Mouse (Mus musculus) skeletal muscle tissue, adult 2 months (tissue): ENCODE measurements around the gene Gstm6.
"Not testable (repeated sequence)": the region's sequence is repeated elsewhere in the genome, so short reads cannot be mapped to it uniquely, and the experiment has no call there.

Source experiments
- DNase-seq: peaks from one replicate; pipeline ENCODE4 v3.0.0-alpha.2; 2012; ENCODE audit warnings: low read depth, low spot score

The Gstm6 gene

DNA sequence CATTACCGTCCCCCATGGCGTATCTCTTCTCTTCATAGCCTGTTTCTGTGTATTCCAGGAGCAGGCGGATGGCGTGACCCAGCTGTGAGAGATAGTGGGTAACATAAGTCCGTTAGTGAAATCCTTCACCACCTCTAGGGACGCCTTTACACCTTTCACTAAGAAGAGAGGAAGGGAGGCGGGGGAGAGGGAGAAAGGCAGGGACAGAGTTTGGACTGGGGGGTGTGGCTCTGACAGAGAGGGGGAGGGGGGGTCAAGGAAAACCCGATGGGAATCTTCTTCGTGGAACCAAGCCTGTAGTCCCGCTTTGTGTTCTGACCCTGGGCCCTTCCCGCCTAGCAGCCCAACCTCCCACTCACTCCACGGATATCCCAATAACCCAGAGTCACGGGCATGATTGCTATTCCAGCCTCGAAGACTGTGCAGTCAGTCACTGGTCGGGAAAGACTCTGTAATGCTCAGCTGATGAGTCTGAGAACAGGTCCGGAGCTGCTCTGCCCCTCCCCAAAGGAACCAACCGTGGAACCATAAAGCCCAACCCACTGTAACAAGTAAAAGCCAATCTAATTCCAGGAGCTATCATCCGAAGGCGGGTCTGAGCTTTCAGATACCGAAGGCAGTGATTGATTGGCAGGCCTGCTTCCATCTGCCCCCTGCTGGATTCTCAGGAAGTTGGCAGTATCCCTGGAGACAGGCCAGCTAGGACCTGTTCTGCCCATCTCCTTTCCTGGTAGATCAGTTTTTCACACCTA lies at the start of gene Gstm6:
Gene Gstm6, minus strand, starts transcription at position 511 of the 752 bp plus-strand sequence.
- no peak for DNase-seq

DNA sequence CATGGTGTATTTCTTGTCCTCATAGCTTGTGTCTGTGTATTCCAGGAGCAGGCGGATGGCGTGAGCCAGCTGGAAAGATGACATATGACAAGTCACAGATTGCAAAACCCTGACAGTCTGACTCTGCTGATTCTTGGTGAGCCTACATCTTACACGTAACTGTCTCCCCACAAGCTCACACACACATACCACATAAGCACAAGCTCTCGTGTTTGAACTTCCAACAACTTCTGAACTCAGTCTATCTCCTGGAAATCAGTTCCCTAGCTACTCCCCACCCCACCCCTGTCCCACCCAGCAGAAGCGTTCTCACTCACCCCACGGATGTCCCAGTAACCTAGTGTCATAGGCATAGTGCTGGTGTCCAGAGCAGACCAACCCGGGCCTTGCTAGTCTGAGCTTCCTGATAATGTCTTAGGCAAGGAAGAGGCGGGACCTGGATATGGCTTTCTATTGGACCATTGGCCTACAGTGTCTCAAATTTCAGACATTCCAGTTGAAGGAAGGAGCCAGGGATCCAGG lies 42.6 kb upstream of the Gstm6 start, which contains the start of gene Gstm2:
Gene Gstm2, minus strand, starts transcription at position 413 of the 522 bp plus-strand sequence.
- peak; percentile 72 for DNase-seq

DNA sequence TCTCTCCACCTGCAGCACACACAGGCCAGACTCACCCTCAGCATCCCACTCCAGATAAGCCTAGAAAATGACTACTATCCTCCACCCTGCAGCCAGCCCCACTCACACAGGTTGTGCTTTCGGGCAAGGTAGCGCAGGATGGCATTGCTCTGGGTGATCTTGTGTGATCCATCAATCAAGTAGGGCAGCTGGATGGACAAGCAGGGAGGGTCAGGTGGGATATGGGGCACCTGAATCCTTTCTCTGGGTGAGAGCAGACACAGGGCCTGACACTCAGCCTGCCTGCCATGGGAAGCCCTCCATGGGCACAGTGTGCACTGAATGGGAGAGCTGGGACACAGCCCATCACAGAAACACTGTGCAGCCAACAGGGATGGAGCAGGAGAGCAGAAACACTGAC lies 41.6 kb upstream of the Gstm6 start:
- not testable (repeated sequence) for DNase-seq

DNA sequence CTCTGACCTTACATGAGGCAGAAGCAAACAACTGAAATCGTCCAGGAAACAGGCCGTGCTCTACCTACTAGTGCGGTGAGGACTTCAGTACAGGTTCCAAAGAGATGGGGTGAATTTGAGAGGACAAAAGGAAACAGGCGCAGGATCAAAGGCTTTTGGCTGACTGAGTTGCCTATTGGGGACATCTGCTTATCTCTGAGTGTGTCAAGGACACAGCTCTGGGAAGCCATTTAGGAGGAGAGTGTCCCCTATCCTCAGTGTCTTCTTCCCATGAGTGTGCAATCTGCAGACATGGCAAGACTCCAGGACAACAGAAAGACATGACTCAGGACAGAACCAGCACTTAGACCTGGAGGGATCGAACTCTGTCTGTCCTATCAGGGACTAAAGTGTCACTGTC lies 40.9 kb upstream of the Gstm6 start:
- DNase-seq = no peak

DNA sequence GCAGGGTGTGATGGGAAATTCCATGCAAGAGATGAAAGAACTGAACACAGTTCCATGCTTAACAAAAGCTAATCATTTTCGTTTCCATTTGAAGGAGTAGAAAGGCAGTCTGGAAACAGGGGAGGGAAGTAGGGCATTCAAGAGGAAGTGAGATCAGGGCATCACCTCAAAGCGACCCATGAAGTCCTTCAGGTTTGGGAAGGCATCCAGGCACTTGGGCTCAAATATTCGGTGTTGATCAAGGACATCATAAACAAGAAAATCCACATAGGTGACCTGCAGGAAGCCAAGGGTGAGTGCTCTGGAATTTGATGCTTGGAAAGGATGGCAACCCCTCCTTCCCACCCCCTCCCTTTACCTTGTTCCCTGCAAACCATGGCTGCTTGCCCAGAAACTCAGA lies 40.2 kb upstream of the Gstm6 start:
- DNase-seq = no peak

DNA sequence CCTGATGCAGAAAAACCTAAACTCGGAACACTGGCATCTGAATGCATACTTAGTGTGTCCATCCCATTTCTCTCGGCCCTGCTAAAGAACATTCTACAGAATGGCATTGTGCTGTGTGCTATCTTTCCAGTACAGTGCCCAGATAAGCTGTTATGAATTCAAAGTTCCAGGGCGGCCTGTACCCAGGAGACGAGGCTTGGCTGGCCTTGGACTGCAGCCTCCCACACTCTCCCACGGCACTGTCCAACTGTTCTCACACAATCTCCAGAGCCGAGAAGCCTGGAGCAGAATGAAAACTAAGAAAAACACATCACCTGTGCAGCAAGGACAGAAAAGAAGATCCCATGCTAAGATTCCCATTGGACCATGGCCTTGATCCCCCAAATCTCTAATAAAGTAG lies 39.2 kb upstream of the Gstm6 start:
- DNase-seq = no peak

DNA sequence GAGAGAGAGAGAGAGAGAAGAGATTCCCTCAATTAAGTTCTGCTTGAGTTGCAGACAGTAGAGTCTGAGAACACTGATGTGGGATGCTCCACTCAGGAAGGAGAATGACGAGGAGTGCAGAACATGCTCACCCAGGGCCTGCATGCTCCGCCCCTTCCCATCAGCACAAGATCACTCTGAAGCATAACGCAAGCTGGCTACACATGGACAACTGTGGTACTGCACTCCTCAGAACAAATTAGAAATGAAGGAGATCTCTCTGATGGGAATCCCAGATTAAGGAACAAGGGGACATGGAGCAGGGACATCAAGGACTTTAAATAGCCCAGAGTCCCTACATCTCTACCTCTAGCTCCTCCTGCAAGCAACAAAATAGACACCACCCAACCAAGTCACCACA lies 37.7 kb upstream of the Gstm6 start:
- DNase-seq = no peak

DNA sequence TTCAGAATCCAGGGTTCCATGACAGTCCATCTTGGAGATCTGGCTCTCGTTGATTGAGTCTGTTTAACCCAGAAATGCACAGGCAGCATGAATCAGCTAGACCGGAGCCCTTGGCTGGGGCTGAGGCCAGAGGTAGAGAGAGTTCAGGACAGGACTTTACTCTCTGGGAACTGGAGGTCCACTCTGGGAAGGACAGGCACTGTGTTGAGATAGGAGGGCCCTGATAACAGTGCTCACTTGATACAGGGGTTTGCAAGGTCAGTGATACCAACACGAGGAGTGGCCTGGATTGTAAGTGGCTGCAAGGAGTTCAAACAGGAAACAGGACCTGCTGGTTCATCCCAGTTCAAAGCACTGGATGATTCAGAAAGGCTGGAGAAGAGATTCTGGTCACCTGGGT lies 34.1 kb upstream of the Gstm6 start:
- DNase-seq = no peak

DNA sequence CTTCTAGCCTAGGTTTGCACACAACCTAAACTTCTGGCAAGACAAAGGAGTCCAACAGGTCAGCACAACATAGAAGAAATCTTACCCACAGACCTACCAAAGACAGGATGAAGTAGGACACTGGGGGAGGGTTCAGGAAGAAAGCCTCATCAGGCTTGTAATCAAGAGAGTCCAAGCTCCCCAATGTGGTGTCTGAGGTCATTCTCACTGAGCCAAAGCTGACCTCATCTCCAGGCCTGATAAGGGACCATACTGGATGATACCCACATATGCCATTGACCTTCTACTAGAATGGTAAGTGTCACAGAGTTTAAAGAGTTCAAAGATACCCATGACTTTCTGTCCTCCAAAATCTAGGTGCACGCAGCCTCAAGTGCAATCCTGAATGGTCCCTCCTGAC lies 30.7 kb upstream of the Gstm6 start:
- DNase-seq = no peak

DNA sequence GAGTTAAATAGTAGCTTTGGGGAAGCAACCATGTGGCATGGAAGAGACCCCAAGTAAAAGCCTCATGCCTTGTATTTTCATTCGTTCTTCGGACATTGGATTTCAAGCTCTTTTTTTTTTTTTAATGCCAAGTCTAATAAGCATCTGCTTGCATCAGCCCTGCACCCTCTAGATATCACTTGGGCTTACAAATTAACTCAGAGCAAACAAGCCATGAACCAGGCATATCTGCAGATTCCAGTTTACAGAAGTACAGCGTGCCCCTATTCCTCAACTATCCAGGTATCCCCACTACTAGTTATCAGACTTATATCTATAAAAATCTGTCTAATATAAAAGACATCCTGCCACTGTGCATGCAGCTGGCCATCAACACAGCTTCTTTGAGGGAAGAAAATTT lies 28.5 kb upstream of the Gstm6 start:
- no peak for DNase-seq

DNA sequence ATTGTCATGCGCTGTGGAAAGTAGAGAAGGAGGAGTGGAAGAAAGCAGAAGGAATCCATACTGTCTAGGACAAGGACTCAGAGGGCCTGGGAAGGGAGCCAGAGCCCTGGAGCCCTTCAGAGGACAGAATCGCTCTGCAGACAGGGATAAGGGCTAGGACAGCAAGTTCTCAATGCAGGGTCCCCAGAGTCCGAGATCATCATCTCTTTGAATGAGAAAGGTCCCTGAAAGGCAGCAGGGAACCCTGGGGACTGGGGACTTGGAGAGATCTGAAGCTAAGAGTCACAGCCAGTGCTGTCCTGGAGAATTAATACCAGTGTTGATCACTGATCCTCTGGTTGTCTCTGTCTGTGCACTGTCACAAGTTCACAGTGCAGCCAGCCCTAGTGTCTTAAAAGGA lies 27.6 kb upstream of the Gstm6 start:
- DNase-seq = not testable (repeated sequence)

DNA sequence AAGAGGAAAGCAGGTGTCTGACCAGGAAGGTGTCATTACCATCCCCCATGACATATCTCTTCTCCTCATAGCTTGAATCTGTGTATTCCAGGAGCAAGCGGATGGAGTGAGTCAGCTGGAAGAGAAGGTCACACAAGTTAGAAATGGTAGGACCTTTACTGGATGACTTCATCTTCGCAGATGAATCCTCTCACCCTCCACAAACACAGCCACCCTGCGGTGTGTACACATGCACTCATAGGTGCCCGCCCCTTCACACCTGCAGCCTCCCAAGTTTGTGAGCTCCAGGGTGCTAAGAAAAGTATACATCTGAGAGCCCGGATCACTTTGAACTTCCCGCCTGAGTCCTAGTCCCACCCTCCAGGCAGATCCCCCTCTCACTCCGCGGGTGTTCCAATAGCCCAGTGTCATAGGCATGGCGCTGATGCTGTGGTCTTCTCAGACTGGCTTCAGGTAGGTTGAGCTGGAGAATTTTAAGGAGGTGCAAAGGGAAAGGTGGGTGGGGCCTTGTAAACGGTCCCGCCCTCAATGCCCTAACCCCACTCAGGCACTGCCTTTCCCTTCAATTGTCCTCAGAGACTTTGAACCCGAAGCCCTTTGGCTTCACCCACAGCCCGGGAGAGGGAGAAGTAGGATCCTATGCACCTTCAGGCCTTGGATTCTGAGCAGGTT lies 25.3 kb upstream of the Gstm6 start, which contains the start of gene Gstm3:
Gene Gstm3, minus strand, starts transcription at position 560 of the 672 bp plus-strand sequence.
- DNase-seq = no peak

DNA sequence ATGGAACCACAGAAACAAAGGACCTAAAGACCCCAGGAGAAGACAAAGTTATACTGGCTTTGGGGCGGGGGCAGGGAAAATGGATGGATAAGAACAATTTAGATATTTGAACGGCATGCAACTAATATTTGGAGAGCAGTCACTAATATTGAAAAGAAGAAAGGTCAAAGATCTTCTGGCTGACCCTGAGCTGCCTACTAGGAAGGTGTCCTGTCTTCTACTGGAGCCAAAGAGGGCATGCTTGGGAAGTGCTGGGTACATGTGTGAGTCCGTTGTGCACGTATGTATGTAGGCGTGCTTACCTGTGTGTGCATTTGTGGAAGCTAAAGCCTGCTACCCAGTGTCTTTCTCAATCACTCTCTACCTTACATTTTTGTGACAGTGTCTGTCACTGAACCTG lies 23.1 kb upstream of the Gstm6 start:
- DNase-seq = no peak

DNA sequence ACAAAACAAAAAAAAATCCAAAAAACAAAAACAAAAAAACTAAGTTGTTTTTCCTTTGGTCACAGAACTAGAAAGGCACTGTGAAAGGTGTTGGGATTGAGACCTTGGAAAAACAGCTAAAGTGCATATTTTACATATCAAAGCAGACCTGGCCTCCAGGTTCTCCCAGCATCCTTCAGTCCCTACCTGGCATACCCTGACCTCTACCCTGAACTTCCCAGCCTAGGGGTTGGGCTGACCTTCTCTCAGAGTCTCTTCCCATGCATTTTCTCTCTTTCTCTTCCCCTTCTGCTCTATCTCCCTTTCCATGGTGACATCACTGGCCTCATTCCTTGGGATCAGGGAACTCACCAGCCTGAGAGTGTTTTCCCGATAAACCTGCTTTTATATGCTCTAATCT lies 22.0 kb upstream of the Gstm6 start:
- no peak for DNase-seq

DNA sequence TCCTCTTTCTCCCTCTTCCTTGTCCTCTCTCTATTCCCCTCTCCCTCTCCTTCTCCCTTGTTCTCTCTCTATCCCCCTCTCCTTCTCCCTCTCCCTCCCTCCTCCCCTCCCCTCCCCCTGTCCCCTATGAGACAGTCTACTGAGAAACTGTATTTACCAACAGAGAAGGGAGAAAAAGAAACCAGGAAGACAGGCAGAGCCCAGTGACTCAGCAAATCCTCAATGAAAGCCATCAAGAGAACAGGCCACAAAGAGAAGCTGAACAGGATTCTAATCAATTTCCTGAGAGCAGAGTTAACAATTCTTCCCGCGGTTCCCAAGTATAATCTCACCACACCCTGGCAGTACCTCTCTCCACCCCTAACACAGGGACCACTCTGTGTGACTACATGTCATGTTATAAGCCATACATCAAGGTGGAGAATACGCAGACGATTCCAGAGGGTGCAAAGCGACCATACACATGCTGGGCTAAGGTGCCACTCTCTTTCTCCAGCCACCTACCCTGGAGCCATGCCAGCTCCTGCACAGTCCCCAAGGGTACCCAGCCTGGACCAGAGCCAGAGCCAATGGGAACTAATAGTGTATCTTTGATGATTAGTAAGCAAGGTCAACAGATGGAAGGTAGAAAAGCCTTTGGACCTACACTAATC lies 21.2 kb upstream of the Gstm6 start:
- DNase-seq = no peak

DNA sequence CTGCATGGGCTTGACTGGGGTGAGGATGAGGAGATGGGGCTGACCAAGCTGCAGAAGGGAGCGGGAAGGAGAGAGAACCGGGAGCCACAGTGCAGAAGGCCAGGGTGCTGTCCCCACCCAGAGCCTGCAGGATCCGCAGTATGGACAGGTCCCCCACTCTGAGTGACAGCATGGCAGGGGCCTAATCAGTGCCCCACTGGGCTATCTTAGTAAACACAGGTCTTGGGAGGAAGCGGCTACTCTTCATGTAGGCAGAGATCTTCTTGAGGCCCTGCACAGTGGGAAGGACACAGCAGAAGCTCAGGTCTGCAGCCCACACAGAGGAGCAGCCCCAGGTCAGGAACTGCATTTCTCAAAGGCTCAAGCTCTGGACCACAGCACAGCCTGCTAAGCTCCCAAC lies 20.5 kb upstream of the Gstm6 start:
- no peak for DNase-seq

DNA sequence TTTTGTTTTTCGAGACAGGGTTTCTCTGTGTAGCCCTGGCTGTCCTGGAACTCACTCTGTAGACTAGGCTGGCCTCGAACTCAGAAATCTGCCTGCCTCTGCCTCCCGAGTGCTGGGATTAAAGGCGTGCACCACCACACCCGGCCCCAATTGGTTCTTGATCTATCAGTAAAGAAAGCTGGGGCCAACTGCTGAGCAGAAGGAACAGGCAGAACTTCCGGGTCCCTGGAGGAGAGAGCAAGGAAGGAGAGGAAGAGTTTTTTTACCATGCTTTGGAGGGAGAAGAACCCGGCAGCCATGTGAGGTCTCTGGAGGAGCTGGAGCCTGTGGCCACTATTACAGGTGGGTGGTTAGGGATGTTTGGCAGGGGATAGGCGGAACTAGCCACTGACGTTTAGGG lies 11.7 kb upstream of the Gstm6 start:
- not testable (repeated sequence) for DNase-seq

DNA sequence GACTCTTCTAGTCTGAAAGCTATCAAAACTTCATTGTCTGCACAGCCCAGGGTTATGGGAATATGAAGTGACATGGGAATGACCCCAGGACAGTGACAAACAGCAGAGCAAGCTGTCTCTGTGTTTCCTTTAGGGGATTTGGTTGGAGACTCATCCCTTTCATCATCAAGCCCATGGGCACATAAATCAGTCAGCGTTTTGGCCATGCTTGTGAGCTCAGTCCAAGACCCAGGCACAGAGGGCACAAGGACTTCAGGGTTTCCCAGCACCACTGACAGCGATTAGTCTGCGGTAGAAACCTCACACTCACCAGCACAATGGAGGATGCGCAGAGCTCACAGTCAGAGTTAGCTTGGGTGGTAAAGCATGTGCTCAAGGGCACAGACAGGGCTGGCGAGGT lies 10.4 kb upstream of the Gstm6 start:
- no peak for DNase-seq

DNA sequence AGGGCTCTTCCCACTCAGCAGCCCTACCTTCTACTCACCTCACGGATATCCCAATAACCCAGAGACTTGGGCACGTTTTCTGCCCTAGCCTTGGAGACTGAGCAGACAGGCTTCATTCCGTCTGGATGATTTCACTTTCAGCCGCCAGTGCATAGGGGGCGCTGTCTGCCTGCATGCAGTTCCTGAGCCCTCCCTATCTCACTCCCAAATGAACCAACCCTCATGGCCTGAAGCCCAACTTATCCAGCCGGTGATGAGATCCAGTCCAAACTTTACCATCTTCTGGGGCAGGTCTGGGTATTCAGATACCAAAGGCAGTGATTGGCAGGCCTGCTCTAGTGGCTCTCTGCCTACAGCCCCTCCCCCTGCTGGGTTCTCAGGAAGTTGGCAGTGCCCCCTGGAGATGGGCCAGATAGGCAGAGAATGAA lies 9.8 kb upstream of the Gstm6 start:
- DNase-seq = peak; percentile 71

DNA sequence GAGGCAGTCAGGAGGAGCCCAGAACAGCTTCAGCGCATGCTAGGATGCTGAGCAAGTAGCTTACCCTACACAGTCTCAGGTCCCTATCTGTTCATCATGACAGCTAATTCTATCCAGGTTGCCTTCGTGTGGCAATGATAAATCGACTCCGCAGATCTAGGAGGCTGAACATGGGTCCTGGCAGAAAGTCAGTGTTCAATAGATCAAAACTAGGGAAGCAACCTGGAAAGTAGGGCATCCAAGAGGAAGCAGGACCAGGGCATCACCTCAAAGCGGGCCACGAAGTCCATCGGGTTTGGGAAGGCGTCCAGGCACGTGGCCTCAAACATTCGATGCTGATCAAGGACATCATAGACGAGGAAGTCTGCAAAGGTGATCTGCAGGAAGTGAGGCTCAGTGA lies 7.0 kb upstream of the Gstm6 start:
- no peak for DNase-seq

DNA sequence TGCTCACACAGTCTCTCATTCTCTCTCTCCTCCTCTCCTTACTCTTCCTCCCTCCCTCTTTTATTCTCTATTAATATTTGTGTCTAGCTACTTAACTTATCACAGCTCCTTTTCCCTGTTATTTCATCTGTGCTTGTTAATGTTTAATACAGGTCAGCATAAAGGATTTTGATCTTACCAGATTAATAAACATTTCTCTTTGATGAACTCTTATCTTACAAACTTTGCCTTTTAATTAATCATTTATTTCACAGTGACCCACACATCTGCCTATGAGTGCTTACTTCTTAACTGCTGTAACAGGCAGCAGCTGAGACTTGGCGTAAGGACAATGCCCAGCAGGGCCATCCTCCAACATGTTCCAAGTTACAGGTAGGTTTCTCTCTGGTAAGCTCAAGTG lies 5.9 kb upstream of the Gstm6 start:
- not testable (repeated sequence) for DNase-seq

DNA sequence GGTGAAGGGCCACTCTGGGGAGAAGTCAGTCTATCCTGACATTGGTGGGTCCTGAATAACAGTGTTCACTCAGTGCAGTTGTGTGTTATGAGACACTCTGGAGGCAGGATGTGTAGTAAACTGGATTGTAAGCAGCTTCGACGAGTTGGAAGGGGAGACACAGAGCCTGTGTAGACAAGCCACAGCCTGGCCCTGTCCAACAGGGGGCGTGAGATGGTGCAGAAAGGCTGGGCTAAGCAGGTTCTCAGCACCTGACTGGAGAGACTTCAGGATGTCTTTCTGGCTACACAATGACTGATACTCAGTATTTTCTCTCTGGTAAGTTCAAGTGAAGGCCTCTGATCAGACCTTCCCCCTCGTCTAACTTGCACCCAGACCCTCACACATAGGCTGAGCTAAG lies 2.2 kb upstream of the Gstm6 start:
- no peak for DNase-seq
